Mouse (Mus musculus): Measurements from ENCODE around the gene Hectd2.

GRCm38 (mm10) chr19:36669720-36670451 is 115.4 kb downstream of the Hectd2 start:
- no peak for TF ChIP-seq CTCF (IDR thresholded peaks at IDR 0.05; ENCODE audit: control insufficient read depth, insufficient read depth, insufficient read length)
- no peak for TF ChIP-seq MYOD1 (IDR thresholded peaks at IDR 0.05; ENCODE audit: control insufficient read depth, insufficient read length, low read depth)
- no peak for TF ChIP-seq USF1 (IDR thresholded peaks at IDR 0.05; ENCODE audit: low read depth)

Data from C2C12 (cell line).